Mouse (Mus musculus) intestine, embryonic 16.5 days (tissue): ENCODE results near the gene 1700028J19Rik. TPM values are rescaled to one million over a fixed set of nuclear protein-coding genes. Genes with fewer than 3 reads are reported as not detected.
"Not testable (repeated sequence)": the region's sequence is repeated elsewhere in the genome, so short reads cannot be mapped to it uniquely, and the experiment has no call there.

Experiments
- ATAC-seq: fragments of 200-750 bp; cut with Nextera tagmentation; 2 replicates; pipeline ENCODE4 v1.8.0; 2017; ENCODE audit warnings: moderate TSS enrichment, moderate library complexity
- H3K27ac ChIP-seq: fragments of 300-500 bp; sonication (generic); 2 replicates; pipeline ENCODE4 v1.5.1; 2014; ENCODE audit warnings: mild to moderate bottlenecking, low read length
- H3K27me3 ChIP-seq: fragments of 300-500 bp; sonication (generic); replicated peaks from 2 replicates; pipeline ENCODE4 v1.6.1; 2014; ENCODE audit warnings: low read length, control low read depth, mixed read lengths; ENCODE audit not compliant: control insufficient read depth, insufficient read depth
- H3K36me3 ChIP-seq: fragments of 300-500 bp; sonication (generic); 2 replicates; pipeline ENCODE4 v1.6.1; 2014; ENCODE audit warnings: low read length, control low read depth; ENCODE audit not compliant: control insufficient read depth, insufficient read depth
- H3K4me1 ChIP-seq: fragments of 300-500 bp; sonication (generic); 2 replicates; pipeline ENCODE4 v1.6.1; 2014; ENCODE audit warnings: low read length, control low read depth, mixed read lengths; ENCODE audit not compliant: control insufficient read depth, insufficient read depth
- H3K4me2 ChIP-seq: fragments of 300-500 bp; sonication (generic); 2 replicates; pipeline ENCODE4 v1.6.1; 2014; ENCODE audit warnings: low read depth, low read length, control low read depth
- H3K4me3 ChIP-seq: fragments of 300-500 bp; sonication (generic); 2 replicates; pipeline ENCODE4 v1.5.1; 2014; ENCODE audit warnings: mild to moderate bottlenecking, low read length
- H3K9ac ChIP-seq: fragments of 300-500 bp; sonication (generic); 2 replicates; pipeline ENCODE4 v1.6.1; 2014; ENCODE audit warnings: low read depth, low read length
- H3K9me3 ChIP-seq: fragments of 300-500 bp; sonication (generic); 2 replicates; pipeline ENCODE4 v1.6.1; 2016; ENCODE audit warnings: low read length, control low read depth; ENCODE audit not compliant: control insufficient read depth
- WGBS: fragments of 180-500 bp; shearing (Covaris S2); extraction: QIAGEN DNeasy Blood & Tissue Kit; methylation state at CpG from one replicate; pipeline ENCODE4 v1.1.7; 2014; 5-methylcytosine and 5-hydroxymethylcytosine counted together
- polyA plus RNA-seq: library from polyadenylated mRNA; unstranded; fragments of >200 nt; fragmentation: Nextera tagmentation; extraction: Ambion mirVana; gene quantifications from 2 replicates; pipeline ENCODE4 v1.2.1, GENCODE M21; 2015

1700028J19Rik gene
- polyA plus RNA-seq, 1 experiment from 2014 or later = 1.6 TPM

GRCm38 (mm10) chr7:44257278-44257677, 10.8 kb upstream of the 1700028J19Rik start, which contains the start of gene Acp4:
TSS of gene Acp4 (minus strand) at chr7:44257378.
- no peaks in the 10 kb centered on the region for H3K4me1 ChIP-seq
- peaks cover 5% of the 10 kb centered on the region for H3K36me3 ChIP-seq
- no peaks in the 10 kb centered on the region for H3K9me3 ChIP-seq
- H3K27me3 ChIP-seq = no peaks in the 10 kb centered on the region
- no peak within 1 kb of the TSS for H3K27ac ChIP-seq
- H3K4me3 ChIP-seq = no peak within 1 kb of the TSS
- no peak within 1 kb of the TSS for H3K9ac ChIP-seq
- no peak within 1 kb of the TSS for H3K4me2 ChIP-seq
- no peak for ATAC-seq
- 77% methylated on average over 4 of the region's 4 CpGs for WGBS

- ATAC-seq = no peak
- H3K9ac ChIP-seq = no peak overlapping the region
- H3K4me1 ChIP-seq = no peaks in the 10 kb centered on the region
- 70% methylated on average over 6 of the region's 6 CpGs for WGBS
- peaks cover 18% of the 10 kb centered on the region for H3K36me3 ChIP-seq
- H3K27ac ChIP-seq = no peak overlapping the region
- H3K4me3 ChIP-seq = no peak overlapping the region
- H3K27me3 ChIP-seq = no peaks in the 10 kb centered on the region
- H3K9me3 ChIP-seq = no peaks in the 10 kb centered on the region
- H3K4me2 ChIP-seq = no peak overlapping the region
These were observed 8.4 kb upstream of the 1700028J19Rik start for GRCm38 (mm10) chr7:44254930-44255329.

- peaks cover 5% of the 10 kb centered on the region; the same call in 1 of the 2 replicates for H3K4me1 ChIP-seq
- no peak overlapping the region for H3K27ac ChIP-seq
- H3K36me3 ChIP-seq = peaks cover 22% of the 10 kb centered on the region
- H3K9ac ChIP-seq = no peak overlapping the region
- no peak overlapping the region for H3K4me2 ChIP-seq
- no peaks in the 10 kb centered on the region for H3K27me3 ChIP-seq
- no peak overlapping the region for H3K4me3 ChIP-seq
- peak; percentile 4; the same call in 1 of the 2 replicates for ATAC-seq
- 62% methylated on average over 15 of the region's 15 CpGs for WGBS
- no peaks in the 10 kb centered on the region for H3K9me3 ChIP-seq
These were observed 6.6 kb upstream of the 1700028J19Rik start for GRCm38 (mm10) chr7:44253023-44253616.

- H3K27me3 ChIP-seq, H3K9ac ChIP-seq, H3K27ac ChIP-seq, H3K4me3 ChIP-seq, ATAC-seq, H3K4me2 ChIP-seq, H3K9me3 ChIP-seq: not testable (repeated sequence)
- 92% methylated on average over 17 of the region's 17 CpGs for WGBS
- H3K36me3 ChIP-seq = peaks cover 22% of the 10 kb centered on the region
- H3K4me1 ChIP-seq = peaks cover 10% of the 10 kb centered on the region
These were observed 4.3 kb upstream of the 1700028J19Rik start for GRCm38 (mm10) chr7:44250732-44251275.

GRCm38 (mm10) chr7:44249248-44249647, 2.8 kb upstream of the 1700028J19Rik start:
- Histone ChIP-seq H3K9ac (no peak overlapping the region), H3K4me2 (no peak overlapping the region), H3K36me3 (peaks cover 22% of the 10 kb centered on the region), H3K4me1 (peaks cover 16% of the 10 kb centered on the region), H3K4me3 (no peak overlapping the region), H3K27ac (no peak overlapping the region), H3K9me3 (no peaks in the 10 kb centered on the region), H3K27me3 (no peaks in the 10 kb centered on the region)
- WGBS = 92% methylated on average over 4 of the region's 4 CpGs
- ATAC-seq = no peak

GRCm38 (mm10) chr7:44247971-44248370, 1.5 kb upstream of the 1700028J19Rik start:
- Histone ChIP-seq H3K27ac (no peak overlapping the region), H3K9me3 (no peaks in the 10 kb centered on the region), H3K27me3 (no peaks in the 10 kb centered on the region), H3K9ac (0 out of 2 replicates have a peak overlapping the region, but pooled peaks have one; percentile 94), H3K4me1 (peaks cover 16% of the 10 kb centered on the region), H3K4me2 (peak overlapping the region; percentile 79), H3K36me3 (peaks cover 19% of the 10 kb centered on the region), H3K4me3 (peak overlapping the region; percentile 84)
- no peak for ATAC-seq
- WGBS = 87% methylated on average over 2 of the region's 2 CpGs

- H3K36me3 ChIP-seq = peaks cover 15% of the 10 kb centered on the region
- H3K9me3 ChIP-seq = no peaks in the 10 kb centered on the region
- under 1% methylated on average over 23 of the region's 23 CpGs for WGBS
- peak overlapping the region; percentile 94 for H3K9ac ChIP-seq
- H3K27me3 ChIP-seq = no peaks in the 10 kb centered on the region
- peak overlapping the region; percentile 84 for H3K4me3 ChIP-seq
- peak overlapping the region; percentile 87 for H3K27ac ChIP-seq
- H3K4me1 ChIP-seq = peaks cover 16% of the 10 kb centered on the region
- peak; percentile 43 for ATAC-seq
- peak overlapping the region; percentile 79 for H3K4me2 ChIP-seq
These were observed 532 bp upstream of the 1700028J19Rik start for GRCm38 (mm10) chr7:44246984-44247470.

GRCm38 (mm10) chr7:44244080-44244479, 2.4 kb downstream of the 1700028J19Rik start:
- Histone ChIP-seq H3K9me3 (no peaks in the 10 kb centered on the region), H3K36me3 (no peaks in the 10 kb centered on the region), H3K27ac (no peak overlapping the region), H3K4me3 (no peak overlapping the region), H3K9ac (no peak overlapping the region), H3K4me2 (no peak overlapping the region), H3K27me3 (no peaks in the 10 kb centered on the region), H3K4me1 (peaks cover 11% of the 10 kb centered on the region)
- ATAC-seq = no peak
- 57% methylated on average over 1 of the region's 1 CpGs for WGBS

GRCm38 (mm10) chr7:44241163-44241562, 5.3 kb downstream of the 1700028J19Rik start:
- no peak for ATAC-seq
- 63% methylated on average over 2 of the region's 2 CpGs for WGBS
- H3K27ac ChIP-seq = no peak overlapping the region
- H3K27me3 ChIP-seq = no peaks in the 10 kb centered on the region
- no peak overlapping the region for H3K9ac ChIP-seq
- no peak overlapping the region for H3K4me3 ChIP-seq
- H3K4me2 ChIP-seq = no peak overlapping the region
- peaks cover 6% of the 10 kb centered on the region for H3K4me1 ChIP-seq
- H3K9me3 ChIP-seq = no peaks in the 10 kb centered on the region
- H3K36me3 ChIP-seq = no peaks in the 10 kb centered on the region
